Mouse (Mus musculus) CH12.LX (cell line): ENCODE results near the gene Ccnd1. TPM values are rescaled to one million over a fixed set of nuclear protein-coding genes. Genes with fewer than 3 reads are reported as not detected.

Experiments used
- DNase-seq: peaks from one replicate; pipeline ENCODE4 v3.0.0-alpha.2; 2013; ENCODE audit errors: extremely low read depth
- H3K27ac ChIP-seq: 2 replicates; pipeline ENCODE4 v1.5.1; 2012; ENCODE audit warnings: low read depth, mild to moderate bottlenecking, control low read depth, moderate library complexity; ENCODE audit not compliant: insufficient read depth
- H3K27me3 ChIP-seq: replicated peaks from 2 replicates; pipeline ENCODE3; 2012; ENCODE audit warnings: inconsistent platforms
- H3K36me3 ChIP-seq, 2 experiments: replicated peaks in 1 of 2; 2 replicates each; pipeline versions ENCODE3 to v1.6.1; 2012; ENCODE audit warnings: inconsistent platforms in 1 of 2, low read length in 1 of 2, mild to moderate bottlenecking in 1 of 2, mixed read lengths in 1 of 2, moderate library complexity in 1 of 2; ENCODE audit not compliant: control insufficient read depth in 1 of 2, insufficient read depth in 1 of 2
- H3K4me1 ChIP-seq, 2 experiments: 2 replicates each; pipeline ENCODE4 v1.6.1; 2012; ENCODE audit warnings: inconsistent platforms in 1 of 2, moderate library complexity in 1 of 2; ENCODE audit not compliant: insufficient read depth in 2 of 2, control insufficient read depth in 1 of 2
- H3K4me2 ChIP-seq: 2 replicates; pipeline ENCODE4 v1.6.1; 2012; ENCODE audit warnings: low read depth, mild to moderate bottlenecking, control low read depth; ENCODE audit not compliant: poor library complexity, insufficient read depth, severe bottlenecking
- H3K4me3 ChIP-seq, 3 experiments: fragments of 150-350 bp in 1 of 3; sonication (generic) in 1 of 3; replicated peaks in 1 of 3; 2 replicates each; pipeline versions ENCODE3 to v1.5.1; 2011 to 2012; ENCODE audit warnings: low read depth in 2 of 3, low read length in 2 of 3, mild to moderate bottlenecking in 2 of 3, moderate library complexity in 2 of 3, control low read depth in 1 of 3, improper control_type of control experiment in 1 of 3, inconsistent platforms in 1 of 3, mixed read lengths in 1 of 3; ENCODE audit not compliant: poor library complexity in 1 of 3
- H3K79me2 ChIP-seq: replicated peaks from 2 replicates; pipeline ENCODE4 v1.6.1; 2012; ENCODE audit warnings: mild to moderate bottlenecking, moderate library complexity; ENCODE audit not compliant: control insufficient read depth, poor library complexity, insufficient read depth, severe bottlenecking; ENCODE audit errors: extremely low read depth
- H3K9ac ChIP-seq: 2 replicates; pipeline ENCODE4 v1.6.1; 2012; ENCODE audit warnings: low read depth, mild to moderate bottlenecking, control low read depth, moderate library complexity; ENCODE audit not compliant: insufficient read depth
- H3K9me3 ChIP-seq: replicated peaks from 2 replicates; pipeline ENCODE3; 2012; ENCODE audit warnings: low read length, inconsistent platforms, mixed read lengths
- BHLHE40 ChIP-seq: IDR thresholded peaks from 2 replicates; pipeline ENCODE4 v1.6.1; 2011; ENCODE audit warnings: mild to moderate bottlenecking, low read depth, low read length, improper control_type of control experiment
- CHD1 ChIP-seq: IDR thresholded peaks from 2 replicates; pipeline ENCODE4 v1.6.1; 2012; ENCODE audit warnings: low read depth, low read length, improper control_type of control experiment, inconsistent platforms
- CHD2 ChIP-seq: IDR thresholded peaks from 2 replicates; pipeline ENCODE4 v1.6.1; 2011; ENCODE audit warnings: low read length, improper control_type of control experiment
- CTCF ChIP-seq, 2 experiments: IDR thresholded peaks in 1 of 2; conservative IDR thresholded peaks in 1 of 2; 2 replicates each; pipeline ENCODE4 v1.5.1; 2011 to 2012; ENCODE audit warnings: low read depth in 2 of 2, low read length in 2 of 2, improper control_type of control experiment in 1 of 2, inconsistent platforms in 1 of 2, mild to moderate bottlenecking in 1 of 2, moderate library complexity in 1 of 2
- E2F4 ChIP-seq: IDR thresholded peaks from 2 replicates; pipeline ENCODE4 v1.6.1; 2011; ENCODE audit warnings: low read depth, low read length, improper control_type of control experiment; ENCODE audit not compliant: insufficient replicate concordance
- ELF1 ChIP-seq: IDR thresholded peaks from 2 replicates; pipeline ENCODE4 v1.6.1; 2014; ENCODE audit warnings: low read depth, mild to moderate bottlenecking, inconsistent platforms, low read length, improper control_type of control experiment
- EP300 ChIP-seq: IDR thresholded peaks from 2 replicates; pipeline ENCODE4 v1.6.1; 2011; ENCODE audit warnings: low read length, improper control_type of control experiment
- ETS1 ChIP-seq: conservative IDR thresholded peaks from 2 replicates; pipeline ENCODE4 v1.6.1; 2012; ENCODE audit warnings: low read depth, mild to moderate bottlenecking, inconsistent platforms, low read length, improper control_type of control experiment, moderate library complexity
- GABPA ChIP-seq: IDR thresholded peaks from 2 replicates; pipeline ENCODE4 v1.6.1; 2012; ENCODE audit warnings: low read depth, low read length, improper control_type of control experiment, inconsistent platforms; ENCODE audit not compliant: insufficient replicate concordance
- HCFC1 ChIP-seq: IDR thresholded peaks from 2 replicates; pipeline ENCODE4 v1.6.1; 2012; ENCODE audit warnings: low read depth, mild to moderate bottlenecking, inconsistent platforms, low read length, improper control_type of control experiment
- IRF4 ChIP-seq: IDR thresholded peaks from 2 replicates; pipeline ENCODE4 v1.6.1; 2014; ENCODE audit warnings: low read depth, mild to moderate bottlenecking, inconsistent platforms, low read length, improper control_type of control experiment
- JUN ChIP-seq: IDR thresholded peaks from 2 replicates; pipeline ENCODE4 v1.6.1; 2011; ENCODE audit warnings: low read depth, mild to moderate bottlenecking, low read length, improper control_type of control experiment, moderate library complexity; ENCODE audit not compliant: insufficient read depth
- JUND ChIP-seq: conservative IDR thresholded peaks from 2 replicates; pipeline ENCODE4 v1.6.1; 2011; ENCODE audit warnings: low read depth, low read length, improper control_type of control experiment
- KAT2A ChIP-seq: IDR thresholded peaks from 2 replicates; pipeline ENCODE4 v1.6.1; 2012; ENCODE audit warnings: low read length, improper control_type of control experiment, inconsistent platforms; ENCODE audit not compliant: insufficient replicate concordance
- MAFK ChIP-seq: IDR thresholded peaks from 2 replicates; pipeline ENCODE4 v1.6.1; 2011; ENCODE audit warnings: low read length, improper control_type of control experiment; ENCODE audit not compliant: insufficient replicate concordance
- MAX ChIP-seq: IDR thresholded peaks from 2 replicates; pipeline ENCODE4 v1.6.1; 2011; ENCODE audit warnings: low read length, improper control_type of control experiment
- MAZ ChIP-seq: IDR thresholded peaks from 2 replicates; pipeline ENCODE4 v1.6.1; 2012; ENCODE audit warnings: low read depth, mild to moderate bottlenecking, inconsistent platforms, low read length, improper control_type of control experiment, moderate library complexity
- MEF2A ChIP-seq: IDR thresholded peaks from 2 replicates; pipeline ENCODE4 v1.6.1; 2014; ENCODE audit warnings: low read depth, mild to moderate bottlenecking, inconsistent platforms, low read length, improper control_type of control experiment, borderline replicate concordance
- MXI1 ChIP-seq: IDR thresholded peaks from 2 replicates; pipeline ENCODE4 v1.6.1; 2011; ENCODE audit warnings: mild to moderate bottlenecking, low read depth, low read length, improper control_type of control experiment
- MYC ChIP-seq: IDR thresholded peaks from 2 replicates; pipeline ENCODE4 v1.6.1; 2011; ENCODE audit warnings: low read depth, mild to moderate bottlenecking, improper control_type of control experiment, low read length
- NELFE ChIP-seq: IDR thresholded peaks from 2 replicates; pipeline ENCODE4 v1.6.1; 2011; ENCODE audit warnings: low read depth, low read length, improper control_type of control experiment
- NRF1 ChIP-seq: IDR thresholded peaks from 2 replicates; pipeline ENCODE4 v1.6.1; 2014; ENCODE audit warnings: low read depth, mild to moderate bottlenecking, inconsistent platforms, low read length, improper control_type of control experiment, moderate library complexity
- PAX5 ChIP-seq: IDR thresholded peaks from 2 replicates; pipeline ENCODE4 v1.6.1; 2012; ENCODE audit warnings: low read length, inconsistent platforms, mixed read lengths
- POLR2A ChIP-seq: IDR thresholded peaks from 2 replicates; pipeline ENCODE4 v1.6.1; 2011; ENCODE audit warnings: low read depth, mild to moderate bottlenecking, improper control_type of control experiment, low read length
- POLR2AphosphoS2 ChIP-seq: IDR thresholded peaks from 2 replicates; pipeline ENCODE4 v1.6.1; 2011; ENCODE audit warnings: low read depth, low read length, improper control_type of control experiment
- RAD21 ChIP-seq: IDR thresholded peaks from 2 replicates; pipeline ENCODE4 v1.6.1; 2011; ENCODE audit warnings: low read depth, mild to moderate bottlenecking, low read length, improper control_type of control experiment, moderate library complexity
- RCOR1 ChIP-seq: conservative IDR thresholded peaks from 2 replicates; pipeline ENCODE4 v1.6.1; 2012; ENCODE audit warnings: low read depth, mild to moderate bottlenecking, inconsistent platforms, low read length, improper control_type of control experiment
- SIN3A ChIP-seq: IDR thresholded peaks from 2 replicates; pipeline ENCODE4 v1.6.1; 2012; ENCODE audit warnings: low read length, improper control_type of control experiment, inconsistent platforms
- SMC3 ChIP-seq: IDR thresholded peaks from 2 replicates; pipeline ENCODE4 v1.6.1; 2011; ENCODE audit warnings: low read depth, low read length, improper control_type of control experiment
- TBP ChIP-seq: conservative IDR thresholded peaks from 2 replicates; pipeline ENCODE4 v1.6.1; 2011; ENCODE audit warnings: low read depth, low read length, improper control_type of control experiment
- TCF12 ChIP-seq: IDR thresholded peaks from 2 replicates; pipeline ENCODE4 v1.6.1; 2014; ENCODE audit warnings: low read depth, mild to moderate bottlenecking, inconsistent platforms, low read length, improper control_type of control experiment
- UBTF ChIP-seq: IDR thresholded peaks from 2 replicates; pipeline ENCODE4 v1.6.1; 2012; ENCODE audit warnings: low read depth, mild to moderate bottlenecking, inconsistent platforms, low read length, improper control_type of control experiment, moderate library complexity
- USF1 ChIP-seq: IDR thresholded peaks from 2 replicates; pipeline ENCODE4 v1.6.1; 2014; ENCODE audit warnings: low read depth, mild to moderate bottlenecking, inconsistent platforms, low read length, improper control_type of control experiment
- USF2 ChIP-seq: conservative IDR thresholded peaks from 2 replicates; pipeline ENCODE4 v1.6.1; 2011; ENCODE audit warnings: low read depth, low read length, improper control_type of control experiment
- ZC3H11A ChIP-seq: IDR thresholded peaks from 2 replicates; pipeline ENCODE4 v1.6.1; 2012; ENCODE audit warnings: low read depth, mild to moderate bottlenecking, inconsistent platforms, low read length, improper control_type of control experiment
- ZKSCAN1 ChIP-seq: IDR thresholded peaks from 2 replicates; pipeline ENCODE4 v1.6.1; 2012; ENCODE audit warnings: low read depth, inconsistent platforms, low read length, improper control_type of control experiment, borderline replicate concordance
- ZMIZ1 ChIP-seq: IDR thresholded peaks from 2 replicates; pipeline ENCODE4 v1.6.1; 2012; ENCODE audit warnings: low read depth, mild to moderate bottlenecking, inconsistent platforms, low read length, improper control_type of control experiment
- ZNF384 ChIP-seq: IDR thresholded peaks from 2 replicates; pipeline ENCODE4 v1.6.1; 2012; ENCODE audit warnings: low read depth, low read length, improper control_type of control experiment, inconsistent platforms
- dilution Hi-C: fragments of 300-500 bp; cut with MboI; formaldehyde crosslinking; loops from 2 replicates; pipeline ENCODE4 v1.14.3; 2020; ENCODE audit warnings: low sequenced_read_pairs; ENCODE audit not compliant: extremely low pct_unique_long_range_greater_than_20kb, extremely low pct_ligation_motif_present
- in situ Hi-C: fragments of 300-500 bp; cut with MboI; formaldehyde crosslinking; loops from 3 replicates; pipeline ENCODE4 v1.14.3; 2019; ENCODE audit warnings: low sequenced_read_pairs, low pct_ligation_motif_present, low pct_unique_long_range_greater_than_20kb, mixed read lengths
- polyA plus RNA-seq: library from polyadenylated mRNA; unstranded; fragments of >175 nt; gene quantifications from 2 replicates; pipeline ENCODE4 v1.2.1, GENCODE M21; 2012; ENCODE audit warnings: low read depth; ENCODE audit not compliant: insufficient read length
- total RNA-seq, 2 experiments: library from RNA; depleted of rRNA; stranded (reverse); fragments of 300-350 nt in 1 of 2; fragments of >200 nt in 1 of 2; gene quantifications; 2 replicates each; pipeline ENCODE4 v1.2.3; 2012 to 2014

Gene Ccnd1
- total and polyA plus RNA-seq, 3 experiments: 0.16 to 0.34 TPM; not detected in 1

- TF ChIP-seq TCF12: no peak
- peak in 1 of 2 experiments; percentile 69; a peak in 3 of 4 replicates for TF ChIP-seq CTCF (conservative IDR thresholded peaks at IDR 0.05 in 1 of 2, IDR thresholded peaks at IDR 0.05 in 1 of 2; ENCODE audit: low read depth in 2 of 2, low read length in 2 of 2)
- no peak for TF ChIP-seq MAZ
- no peak for TF ChIP-seq SMC3
- TF ChIP-seq MXI1: no peak
- no peak for TF ChIP-seq POLR2A
- no peak for TF ChIP-seq UBTF
- TF ChIP-seq POLR2AphosphoS2: no peak
- TF ChIP-seq CHD2: no peak
- TF ChIP-seq JUND: peak; percentile 86
- TF ChIP-seq PAX5: no peak
- no peak for TF ChIP-seq GABPA
- no peak for TF ChIP-seq BHLHE40
- peak; percentile 87 for TF ChIP-seq MAFK
- TF ChIP-seq EP300: no peak
- peak; percentile 42; the same call in 1 of the 2 replicates for TF ChIP-seq ETS1
- no peak for TF ChIP-seq ZKSCAN1
- TF ChIP-seq KAT2A: no peak
- peak; percentile 33 for TF ChIP-seq RAD21
- peak; percentile 90 for TF ChIP-seq MEF2A
- no peak for TF ChIP-seq ZC3H11A
- no peak for TF ChIP-seq TBP
- TF ChIP-seq SIN3A: no peak
- no peak for TF ChIP-seq MYC
- TF ChIP-seq RCOR1: no peak
- no peak for TF ChIP-seq NRF1
- no peak for TF ChIP-seq HCFC1
- no peak for TF ChIP-seq NELFE
- TF ChIP-seq E2F4: no peak
- TF ChIP-seq USF1: no peak
- TF ChIP-seq ZMIZ1: no peak
- no peak for TF ChIP-seq CHD1
- TF ChIP-seq MAX: no peak
- TF ChIP-seq ELF1: no peak
- TF ChIP-seq IRF4: peak; percentile 26; the same call in 1 of the 2 replicates
- peak; percentile 88 for TF ChIP-seq JUN
- TF ChIP-seq ZNF384: peak; percentile 63
- TF ChIP-seq USF2: no peak
- peaks cover 8% of the 10 kb centered on the region in 2 experiments; a peak in 3 of 4 replicates for H3K4me1 ChIP-seq
- H3K4me2 ChIP-seq: peak overlapping the region; percentile 82; the same call in 1 of the 2 replicates
- no peak overlapping the region for H3K4me3 ChIP-seq
- DNase-seq: peak; percentile 70
- H3K9ac ChIP-seq: no peak overlapping the region
- H3K27me3 ChIP-seq: peaks cover 84% of the 10 kb centered on the region
- H3K9me3 ChIP-seq: peaks cover 10% of the 10 kb centered on the region
- in situ Hi-C loops (no loop called here), dilution Hi-C loops (no loop called here)
- H3K27ac ChIP-seq: no peak overlapping the region
- H3K79me2 ChIP-seq: no peaks in the 10 kb centered on the region
- H3K36me3 ChIP-seq: no peaks in the 10 kb centered on the region
These were observed 31.9 kb downstream of the Ccnd1 start for GRCm38 (mm10) chr7:144907793-144908192.
